Mouse (Mus musculus) hindbrain, embryonic 12.5 days (tissue): Measurements from ENCODE around the gene Slco1a6. TPM values are rescaled to one million over a fixed set of nuclear protein-coding genes. Genes with fewer than 3 reads are reported as not detected.
"Not testable (repeated sequence)": the region's sequence is repeated elsewhere in the genome, so short reads cannot be mapped to it uniquely, and the experiment has no call there.

ENCODE experiments used
- ATAC-seq: fragments of 200-750 bp; cut with Nextera tagmentation; 2 replicates; pipeline ENCODE4 v1.8.0; 2017; ENCODE audit warnings: moderate TSS enrichment; ENCODE audit not compliant: low FRiP score
- H3K27ac ChIP-seq: fragments of 300-500 bp; sonication (generic); 2 replicates; pipeline ENCODE4 v1.5.1; 2016; ENCODE audit warnings: mild to moderate bottlenecking
- H3K27me3 ChIP-seq: fragments of 300-500 bp; sonication (generic); 2 replicates; pipeline ENCODE4 v1.6.1; 2016; ENCODE audit warnings: mild to moderate bottlenecking
- H3K36me3 ChIP-seq: fragments of 300-500 bp; sonication (generic); 2 replicates; pipeline ENCODE4 v1.6.1; 2016; ENCODE audit warnings: mild to moderate bottlenecking
- H3K4me1 ChIP-seq: fragments of 300-500 bp; sonication (generic); 2 replicates; pipeline ENCODE4 v1.6.1; 2016
- H3K4me2 ChIP-seq: fragments of 300-500 bp; sonication (generic); replicated peaks from 2 replicates; pipeline ENCODE4 v1.6.1; 2016; ENCODE audit warnings: mild to moderate bottlenecking
- H3K4me3 ChIP-seq: fragments of 300-500 bp; sonication (generic); 2 replicates; pipeline ENCODE4 v1.5.1; 2016; ENCODE audit warnings: mild to moderate bottlenecking
- H3K9ac ChIP-seq: fragments of 300-500 bp; sonication (generic); 2 replicates; pipeline ENCODE4 v1.6.1; 2016; ENCODE audit warnings: mild to moderate bottlenecking, moderate library complexity
- H3K9me3 ChIP-seq: fragments of 300-500 bp; sonication (generic); replicated peaks from 2 replicates; pipeline ENCODE4 v1.6.1; 2016; ENCODE audit warnings: mild to moderate bottlenecking
- WGBS: fragments of 180-500 bp; shearing (Covaris S2); methylation state at CpG from one replicate; pipeline ENCODE4 v1.1.7; 2016; 5-methylcytosine and 5-hydroxymethylcytosine counted together
- polyA plus RNA-seq: library from polyadenylated mRNA; unstranded; fragments of >200 nt; fragmentation: Nextera tagmentation; extraction: Ambion mirVana; gene quantifications from 2 replicates; pipeline ENCODE4 v1.2.1, GENCODE M21; 2016

Gene Slco1a6
- 0.31 and 0.50 TPM in 2 replicates for polyA plus RNA-seq

DNA sequence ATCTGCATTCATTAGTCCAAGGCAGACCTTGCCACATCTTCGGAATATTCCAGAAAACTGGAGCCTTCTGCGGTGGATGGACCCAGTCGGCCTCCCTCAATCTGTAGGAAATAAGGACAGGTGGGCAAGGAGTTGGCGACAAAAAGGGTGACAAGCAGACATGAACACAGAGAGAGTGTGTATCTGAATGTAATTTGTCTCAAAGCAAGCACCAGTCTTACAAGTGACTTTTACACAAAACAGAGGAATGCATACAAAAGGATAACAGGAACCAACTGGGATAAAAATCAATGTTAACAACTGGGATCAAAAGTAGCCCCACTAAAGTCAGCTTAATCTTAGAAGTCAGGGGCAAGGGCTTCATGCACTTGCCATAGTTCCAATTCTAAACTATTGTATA lies at the start of gene Slco1a6:
TSS of gene Slco1a6 (minus strand) at position 101 of the 400 bp plus-strand sequence.
- H3K9me3 ChIP-seq: no peaks in the 10 kb centered on the region
- H3K9ac ChIP-seq: no peak within 1 kb of the TSS
- 90% methylated on average over 4 of the region's 4 CpGs for WGBS
- no peaks in the 10 kb centered on the region for H3K4me1 ChIP-seq
- H3K4me2 ChIP-seq: no peak within 1 kb of the TSS
- H3K27ac ChIP-seq: no peak within 1 kb of the TSS
- H3K27me3 ChIP-seq: no peaks in the 10 kb centered on the region
- no peak for ATAC-seq
- H3K4me3 ChIP-seq: no peak within 1 kb of the TSS
- no peaks in the 10 kb centered on the region for H3K36me3 ChIP-seq

DNA sequence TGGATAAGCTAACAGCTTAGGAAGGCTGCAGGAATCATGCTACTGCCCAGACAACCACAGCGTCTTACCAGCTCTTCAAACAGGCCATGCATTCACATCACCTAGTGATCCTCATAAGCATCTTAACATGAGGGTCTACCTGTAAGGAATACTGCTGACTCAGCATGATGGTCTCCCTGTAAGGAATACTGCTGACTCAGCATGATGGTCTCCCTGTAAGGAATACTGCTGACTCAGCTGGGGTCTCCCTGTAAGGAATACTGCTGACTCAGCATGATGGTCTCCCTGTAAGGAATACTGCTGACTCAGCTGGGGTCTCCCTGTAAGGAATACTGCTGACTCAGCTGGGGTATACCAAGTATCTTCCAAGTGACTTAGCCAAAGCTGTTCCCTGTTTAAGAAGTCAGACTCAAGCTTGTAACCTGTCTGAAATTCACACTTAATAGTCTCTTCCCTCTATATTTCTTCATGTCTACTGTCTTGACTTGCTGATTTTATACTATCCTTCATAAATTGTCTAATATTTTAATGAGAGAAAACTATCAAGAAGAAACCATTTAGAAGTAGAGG lies 42.5 kb upstream of the Slco1a6 start:
- ATAC-seq, H3K36me3 ChIP-seq, H3K4me2 ChIP-seq, H3K9ac ChIP-seq, H3K4me3 ChIP-seq, H3K27me3 ChIP-seq, H3K9me3 ChIP-seq, H3K27ac ChIP-seq, H3K4me1 ChIP-seq: not testable (repeated sequence)
- 90% methylated on average over 1 of the region's 1 CpGs for WGBS

DNA sequence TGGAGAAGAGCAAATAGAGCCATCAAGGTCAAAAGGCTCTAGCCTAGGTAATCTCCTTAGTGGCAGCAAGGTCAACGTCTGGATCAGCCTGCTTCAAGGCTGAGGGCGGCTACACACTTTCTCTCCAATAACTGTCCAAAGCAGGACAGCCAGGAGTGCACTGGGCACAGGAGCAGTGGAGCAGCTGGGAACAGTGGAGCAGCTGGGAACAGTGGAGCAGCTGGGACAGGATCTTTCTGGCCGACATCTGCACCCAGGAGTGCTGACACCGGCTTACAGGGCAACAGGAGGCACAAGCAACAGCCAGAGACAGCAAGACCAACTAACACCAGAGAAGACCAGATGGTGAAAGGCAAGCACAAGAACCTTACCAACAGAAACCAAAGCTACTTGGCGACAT lies 36.7 kb upstream of the Slco1a6 start:
- Histone ChIP-seq H3K9ac (no peak overlapping the region), H3K4me3 (no peak overlapping the region), H3K4me1 (no peaks in the 10 kb centered on the region), H3K27ac (no peak overlapping the region), H3K27me3 (no peaks in the 10 kb centered on the region), H3K4me2 (no peak overlapping the region), H3K9me3 (no peaks in the 10 kb centered on the region), H3K36me3 (no peaks in the 10 kb centered on the region)
- no peak for ATAC-seq
- 75% methylated on average over 5 of the region's 5 CpGs for WGBS

DNA sequence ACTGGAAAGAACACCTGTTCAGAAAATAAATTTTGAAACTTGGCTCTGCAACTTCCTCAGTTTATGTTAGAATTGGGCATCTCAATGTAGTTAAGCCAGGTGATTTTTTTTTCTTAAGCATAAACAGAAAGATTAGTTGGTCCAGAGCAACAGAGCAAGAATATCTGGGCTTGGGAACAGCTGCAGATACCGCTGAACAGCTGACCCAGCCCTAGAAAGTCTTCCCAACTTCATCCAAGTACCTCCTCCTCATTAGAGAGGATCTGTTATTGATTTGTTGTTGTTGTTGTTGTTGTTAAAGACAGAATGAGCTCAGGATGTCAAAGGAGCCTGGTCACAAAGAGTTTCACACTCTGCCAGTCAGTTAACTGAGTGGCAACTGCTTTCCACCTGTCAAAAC lies 31.1 kb upstream of the Slco1a6 start:
- Histone ChIP-seq H3K27me3 (no peaks in the 10 kb centered on the region), H3K9ac (no peak overlapping the region), H3K36me3 (no peaks in the 10 kb centered on the region), H3K4me2 (no peak overlapping the region), H3K4me1 (no peaks in the 10 kb centered on the region), H3K27ac (no peak overlapping the region), H3K9me3 (no peaks in the 10 kb centered on the region), H3K4me3 (no peak overlapping the region)
- no peak for ATAC-seq
- WGBS: 79% methylated on average over 1 of the region's 1 CpGs

DNA sequence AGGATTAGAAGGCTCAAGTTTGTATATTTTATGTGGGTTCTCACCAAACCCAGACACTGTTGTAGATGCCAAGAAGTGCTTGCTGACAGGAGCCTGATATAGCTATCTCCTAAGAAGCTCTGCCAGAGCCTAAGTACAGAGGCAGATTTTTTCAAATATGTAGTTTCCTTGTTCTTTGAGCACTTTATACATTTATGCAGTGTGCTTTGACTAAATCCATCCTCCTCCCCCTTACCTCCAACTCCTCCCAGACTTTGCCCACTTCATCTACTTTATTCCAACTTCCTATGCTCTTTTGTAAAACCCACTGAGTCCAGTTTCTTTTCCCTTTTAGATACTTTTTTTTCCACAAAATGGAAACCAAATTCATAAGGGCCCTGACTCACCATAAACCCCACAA lies 11.8 kb upstream of the Slco1a6 start:
- H3K4me1 ChIP-seq: no peaks in the 10 kb centered on the region
- H3K27me3 ChIP-seq: no peaks in the 10 kb centered on the region
- no peak overlapping the region for H3K9ac ChIP-seq
- no peak overlapping the region for H3K4me2 ChIP-seq
- no peak overlapping the region for H3K4me3 ChIP-seq
- H3K27ac ChIP-seq: no peak overlapping the region
- H3K36me3 ChIP-seq: no peaks in the 10 kb centered on the region
- no peaks in the 10 kb centered on the region for H3K9me3 ChIP-seq
- ATAC-seq: no peak

DNA sequence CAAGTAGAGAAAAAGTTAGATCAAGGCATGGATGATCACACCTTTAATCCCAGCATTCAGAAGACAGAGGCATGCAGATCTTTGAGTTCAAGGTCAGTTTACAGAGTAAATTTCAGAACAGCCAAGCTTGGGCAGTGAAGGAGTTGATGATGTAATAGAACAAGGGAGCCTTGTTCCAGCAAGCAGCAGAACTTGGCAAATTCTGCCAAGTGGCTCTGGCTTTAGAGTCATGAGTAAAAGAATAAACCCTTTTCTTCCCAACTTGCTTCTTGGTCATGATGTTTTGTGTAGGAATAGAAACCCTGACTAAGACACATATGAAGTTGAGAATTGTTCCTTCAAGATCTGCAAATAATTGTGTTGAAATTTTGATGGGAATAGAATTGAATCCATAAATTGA lies 3.5 kb upstream of the Slco1a6 start:
- H3K4me3 ChIP-seq: no peak overlapping the region
- no peak for ATAC-seq
- no peaks in the 10 kb centered on the region for H3K4me1 ChIP-seq
- H3K9ac ChIP-seq: no peak overlapping the region
- H3K4me2 ChIP-seq: no peak overlapping the region
- H3K36me3 ChIP-seq: no peaks in the 10 kb centered on the region
- no peaks in the 10 kb centered on the region for H3K9me3 ChIP-seq
- H3K27ac ChIP-seq: no peak overlapping the region
- no peaks in the 10 kb centered on the region for H3K27me3 ChIP-seq

DNA sequence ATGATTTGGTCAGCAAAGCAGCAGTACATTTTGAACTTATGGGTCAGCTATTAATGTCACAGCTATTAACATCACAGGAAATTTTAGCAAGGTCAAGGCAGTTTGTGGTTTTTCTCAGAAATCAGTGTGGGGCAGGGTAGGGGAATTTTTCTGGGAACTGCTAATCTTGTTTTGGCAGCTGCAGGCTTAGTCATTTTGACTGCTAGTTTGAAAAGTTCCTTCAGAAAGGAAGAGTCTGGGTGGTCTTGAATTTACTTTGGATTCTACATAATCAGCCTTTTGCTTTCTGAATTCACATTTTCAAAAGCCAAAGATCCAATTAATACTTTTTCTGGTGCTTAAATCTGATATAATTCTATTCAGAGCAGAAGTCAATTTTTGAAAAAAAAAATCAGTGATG lies 1.4 kb upstream of the Slco1a6 start:
- H3K4me1 ChIP-seq: no peaks in the 10 kb centered on the region
- no peaks in the 10 kb centered on the region for H3K9me3 ChIP-seq
- ATAC-seq: no peak
- H3K4me3 ChIP-seq: no peak overlapping the region
- H3K27ac ChIP-seq: no peak overlapping the region
- no peaks in the 10 kb centered on the region for H3K36me3 ChIP-seq
- no peaks in the 10 kb centered on the region for H3K27me3 ChIP-seq
- H3K4me2 ChIP-seq: no peak overlapping the region
- no peak overlapping the region for H3K9ac ChIP-seq

DNA sequence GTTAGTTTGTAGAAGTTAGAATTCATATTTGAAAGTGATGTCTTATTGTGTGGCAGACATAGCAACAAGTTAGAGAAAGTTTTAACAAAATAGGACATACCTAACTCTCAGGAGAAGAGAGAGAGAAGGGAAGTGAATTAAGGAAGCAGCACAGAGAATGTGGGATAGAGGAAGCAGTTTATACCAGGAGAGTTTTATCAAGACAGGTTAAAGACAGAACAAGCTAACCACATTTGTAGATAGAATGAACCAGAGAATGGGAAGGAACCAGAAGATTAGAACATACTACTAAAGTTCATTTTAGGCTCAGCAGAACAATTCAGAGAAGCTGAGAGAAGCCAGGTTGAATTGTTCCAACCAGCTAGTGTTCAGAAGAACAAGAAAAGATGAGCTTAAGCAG lies 7.8 kb downstream of the Slco1a6 start:
- Histone ChIP-seq H3K4me2 (no peak overlapping the region), H3K9me3 (0 out of 2 replicates have a peak, but pooled peaks cover 4% of the 10 kb centered on the region), H3K4me3 (no peak overlapping the region), H3K27me3 (no peaks in the 10 kb centered on the region), H3K27ac (no peak overlapping the region), H3K4me1 (no peaks in the 10 kb centered on the region), H3K9ac (no peak overlapping the region), H3K36me3 (no peaks in the 10 kb centered on the region)
- no peak for ATAC-seq

DNA sequence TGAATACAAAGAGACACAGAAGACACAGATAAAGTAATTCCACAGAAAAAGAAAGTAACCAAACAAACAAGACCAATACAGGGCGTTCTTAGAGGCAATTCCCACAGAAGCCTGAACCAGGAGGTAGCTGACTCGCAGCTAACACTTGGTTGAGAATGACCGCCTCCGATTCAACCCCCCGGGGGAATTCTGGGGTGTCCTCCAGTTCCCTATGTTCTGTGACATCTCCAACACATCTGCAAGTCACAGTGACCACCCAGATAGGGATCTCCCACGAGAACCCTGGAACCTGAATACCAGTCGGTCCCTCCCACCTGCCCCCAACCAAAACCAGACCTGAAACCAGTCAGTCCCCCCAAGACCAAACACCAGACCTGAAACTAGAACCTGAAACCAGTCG lies 14.1 kb downstream of the Slco1a6 start:
- no peaks in the 10 kb centered on the region for H3K27me3 ChIP-seq
- H3K4me3 ChIP-seq: no peak overlapping the region
- H3K27ac ChIP-seq: no peak overlapping the region
- H3K4me2 ChIP-seq: no peak overlapping the region
- H3K9me3 ChIP-seq: no peaks in the 10 kb centered on the region
- H3K9ac ChIP-seq: no peak overlapping the region
- H3K4me1 ChIP-seq: no peaks in the 10 kb centered on the region
- 87% methylated on average over 8 of the region's 8 CpGs for WGBS
- no peak for ATAC-seq
- H3K36me3 ChIP-seq: no peaks in the 10 kb centered on the region

DNA sequence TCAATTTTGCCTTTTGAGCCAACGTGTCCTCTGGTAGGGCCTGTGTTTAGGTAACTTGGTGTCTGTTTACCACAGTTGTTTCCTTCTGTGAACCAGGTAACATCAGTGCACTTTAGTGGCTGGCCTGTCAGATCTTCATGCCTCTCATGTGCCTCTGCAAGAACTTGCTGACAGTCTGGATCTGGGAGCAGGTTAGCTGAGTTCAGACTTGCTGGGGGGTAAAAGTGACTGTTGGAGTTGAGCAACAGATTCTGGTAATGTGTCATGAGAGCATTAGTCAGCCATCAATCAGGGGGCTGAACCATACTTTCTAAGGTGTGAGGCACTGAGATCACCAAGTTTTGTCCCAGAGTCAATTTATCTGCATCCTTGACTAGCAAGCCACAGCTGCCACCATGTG lies 16.4 kb downstream of the Slco1a6 start:
- H3K27ac ChIP-seq: no peak overlapping the region
- H3K4me3 ChIP-seq: no peak overlapping the region
- no peaks in the 10 kb centered on the region for H3K9me3 ChIP-seq
- no peak overlapping the region for H3K4me2 ChIP-seq
- no peak for ATAC-seq
- H3K4me1 ChIP-seq: no peaks in the 10 kb centered on the region
- 77% methylated on average over 1 of the region's 1 CpGs for WGBS
- no peaks in the 10 kb centered on the region for H3K27me3 ChIP-seq
- no peak overlapping the region for H3K9ac ChIP-seq
- no peaks in the 10 kb centered on the region for H3K36me3 ChIP-seq

DNA sequence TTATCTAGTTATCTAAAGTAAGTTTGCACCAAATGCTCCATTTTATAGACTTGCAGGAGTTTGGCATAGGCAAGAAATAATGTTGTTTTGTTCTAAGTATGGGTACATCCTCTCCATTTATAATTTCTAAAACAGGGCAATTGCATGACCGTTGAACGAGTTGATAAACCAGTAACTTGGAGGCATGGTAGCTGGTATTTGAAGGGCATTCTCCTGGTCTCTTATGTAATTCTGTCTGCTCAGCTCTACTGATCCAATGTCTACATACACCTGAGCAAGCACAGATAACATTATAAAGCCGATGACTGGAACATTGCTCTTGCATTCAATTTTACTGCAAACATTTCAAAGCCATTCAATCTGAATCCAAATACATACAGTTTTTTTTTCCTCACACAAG lies 20.9 kb downstream of the Slco1a6 start:
- H3K27me3 ChIP-seq: no peaks in the 10 kb centered on the region
- no peaks in the 10 kb centered on the region for H3K4me1 ChIP-seq
- H3K9me3 ChIP-seq: no peaks in the 10 kb centered on the region
- H3K4me3 ChIP-seq: no peak overlapping the region
- H3K4me2 ChIP-seq: no peak overlapping the region
- H3K9ac ChIP-seq: no peak overlapping the region
- H3K27ac ChIP-seq: no peak overlapping the region
- 90% methylated on average over 3 of the region's 3 CpGs for WGBS
- no peaks in the 10 kb centered on the region for H3K36me3 ChIP-seq
- no peak for ATAC-seq

DNA sequence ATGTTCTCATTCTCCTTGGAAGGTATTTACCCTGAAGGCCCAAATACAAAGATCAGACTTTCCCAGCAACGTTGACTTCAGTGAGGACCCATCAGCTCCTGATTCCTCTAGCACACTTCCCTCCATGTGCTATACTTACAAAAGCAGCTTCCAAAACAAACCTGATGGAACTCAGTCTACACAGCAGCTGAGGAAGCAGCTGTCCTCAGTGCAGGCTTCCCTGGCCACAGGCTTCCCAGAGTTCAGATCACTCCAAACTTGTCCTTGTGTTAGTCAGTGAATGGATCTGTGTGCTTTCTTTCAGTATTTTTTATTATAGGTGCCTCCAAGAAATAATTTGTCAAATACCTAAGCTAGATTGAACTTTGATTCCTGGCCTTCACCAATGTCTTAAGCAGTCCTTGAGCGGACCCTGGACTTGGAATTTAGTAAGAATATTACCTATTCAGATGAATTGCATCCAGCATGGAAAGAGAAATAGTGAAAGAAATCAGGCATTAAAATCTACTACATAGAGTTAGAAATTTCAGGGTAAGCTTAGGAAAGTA lies 22.4 kb downstream of the Slco1a6 start:
- H3K4me1 ChIP-seq: no peaks in the 10 kb centered on the region
- WGBS: 86% methylated on average over 2 of the region's 2 CpGs
- H3K4me2 ChIP-seq: no peak overlapping the region
- no peak overlapping the region for H3K9ac ChIP-seq
- no peak overlapping the region for H3K4me3 ChIP-seq
- no peaks in the 10 kb centered on the region for H3K9me3 ChIP-seq
- no peak for ATAC-seq
- H3K27ac ChIP-seq: no peak overlapping the region
- no peaks in the 10 kb centered on the region for H3K27me3 ChIP-seq
- no peaks in the 10 kb centered on the region for H3K36me3 ChIP-seq

DNA sequence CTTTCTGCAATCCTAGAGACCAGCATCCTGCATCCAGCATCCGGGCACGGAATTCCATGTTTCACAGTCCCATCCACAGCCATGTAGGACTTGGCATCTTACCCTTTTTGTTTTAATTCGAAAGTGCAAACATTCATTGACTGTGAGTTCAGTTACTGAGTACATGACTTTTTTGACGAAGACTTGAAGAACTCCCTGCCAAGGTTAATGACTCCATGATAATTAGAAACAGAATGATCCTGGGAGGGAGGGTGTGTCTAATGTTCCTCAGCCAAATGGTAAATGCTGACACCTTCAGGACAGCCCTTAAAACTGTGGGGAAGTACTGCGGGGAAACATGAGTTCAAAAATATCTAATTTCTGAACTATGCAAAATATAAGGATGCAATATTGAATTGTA lies 44.9 kb downstream of the Slco1a6 start:
- Histone ChIP-seq H3K4me3 (no peak overlapping the region), H3K9ac (no peak overlapping the region), H3K9me3 (no peaks in the 10 kb centered on the region), H3K27ac (no peak overlapping the region), H3K4me2 (no peak overlapping the region), H3K36me3 (no peaks in the 10 kb centered on the region), H3K4me1 (no peaks in the 10 kb centered on the region), H3K27me3 (no peaks in the 10 kb centered on the region)
- WGBS: 80% methylated on average over 5 of the region's 5 CpGs
- ATAC-seq: no peak
